Mouse (Mus musculus) natural killer cell, adult 2 months (primary cell): ENCODE results near the gene Ank2.

Experiments
- DNase-seq, 2 experiments: peaks; one replicate each; pipeline ENCODE4 v3.0.0; 2022; ENCODE audit warnings: low spot score in 2 of 2

Ank2 gene

GRCm38 (mm10) chr3:126979635-126980034 lies 519.5 kb downstream of the Ank2 start:
- DNase-seq, result no peak

GRCm38 (mm10) chr3:126978768-126979410 lies 520.3 kb downstream of the Ank2 start:
- DNase-seq, result peak in 1 of 2 experiments; percentile 23

- no peak for DNase-seq
Observed at GRCm38 (mm10) chr3:126977399-126977798, 521.8 kb downstream of the Ank2 start.

DNA sequence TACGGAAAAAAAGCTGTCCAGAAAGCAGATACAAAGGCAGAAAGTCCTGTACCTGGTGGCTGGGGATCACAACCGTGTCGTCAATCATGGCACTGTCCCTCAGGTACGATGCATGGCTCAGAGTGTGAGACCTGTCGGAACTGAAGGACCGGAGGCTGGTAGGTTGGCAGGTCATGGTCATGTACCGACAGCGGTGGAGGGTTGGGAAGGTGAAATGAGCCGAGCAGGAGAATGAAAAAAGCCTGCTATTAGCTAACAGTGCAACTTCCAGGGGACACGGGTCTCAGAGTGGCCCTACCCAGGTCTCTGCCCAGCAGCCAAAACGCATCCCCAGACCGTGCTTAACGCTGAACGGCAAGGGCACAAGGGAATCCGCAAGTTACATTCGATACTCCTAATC lies 522.4 kb downstream of the Ank2 start:
- DNase-seq, result no peak

DNA sequence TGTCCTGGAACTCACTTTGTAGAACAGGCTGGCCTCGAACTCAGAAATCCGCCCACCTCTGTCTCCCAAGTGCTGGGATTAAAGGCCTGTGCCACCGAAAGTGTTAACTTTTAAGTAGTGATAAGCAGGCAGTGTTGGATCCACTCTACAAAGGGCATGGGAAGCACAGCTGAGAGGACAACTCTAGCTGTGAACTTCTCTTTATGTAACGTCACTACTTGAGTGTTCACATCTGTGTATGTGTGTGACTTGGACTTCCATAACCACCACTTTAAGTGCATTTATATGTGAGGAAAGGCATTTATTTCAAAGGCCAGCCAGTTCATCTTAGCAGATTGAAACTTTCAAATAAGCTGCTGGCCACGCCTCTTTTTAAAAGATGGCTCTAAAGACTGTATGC lies 523.7 kb downstream of the Ank2 start:
- DNase-seq, result no peak

DNA sequence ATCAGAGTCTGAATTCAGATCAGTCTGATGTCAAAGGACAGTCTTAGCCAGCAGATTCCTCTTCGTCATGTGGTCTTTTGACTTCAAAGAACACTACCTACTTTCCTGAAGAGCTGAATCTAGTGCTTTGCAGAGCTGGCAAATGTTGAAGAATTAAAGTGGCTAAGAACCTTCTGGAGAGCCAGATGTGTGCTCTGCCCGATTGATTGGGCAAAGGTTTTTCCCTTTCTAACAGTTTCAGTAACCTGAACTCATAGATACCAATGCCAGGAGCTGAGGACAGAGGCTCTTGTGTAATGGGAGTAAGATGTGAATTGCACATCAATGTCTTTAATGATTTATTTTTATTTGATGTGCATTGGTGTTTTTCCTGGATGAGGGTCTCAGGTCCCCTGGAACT lies 525.6 kb downstream of the Ank2 start:
- DNase-seq, result no peak

- DNase-seq, result no peak
Observed at GRCm38 (mm10) chr3:126971531-126971930, 527.6 kb downstream of the Ank2 start.

GRCm38 (mm10) chr3:126968721-126969120 lies 530.4 kb downstream of the Ank2 start:
- DNase-seq, result no peak

GRCm38 (mm10) chr3:126965767-126966166 lies 533.4 kb downstream of the Ank2 start:
- DNase-seq, result no peak

- DNase-seq, result no peak
Observed at GRCm38 (mm10) chr3:126962326-126962725, 536.8 kb downstream of the Ank2 start.

DNA sequence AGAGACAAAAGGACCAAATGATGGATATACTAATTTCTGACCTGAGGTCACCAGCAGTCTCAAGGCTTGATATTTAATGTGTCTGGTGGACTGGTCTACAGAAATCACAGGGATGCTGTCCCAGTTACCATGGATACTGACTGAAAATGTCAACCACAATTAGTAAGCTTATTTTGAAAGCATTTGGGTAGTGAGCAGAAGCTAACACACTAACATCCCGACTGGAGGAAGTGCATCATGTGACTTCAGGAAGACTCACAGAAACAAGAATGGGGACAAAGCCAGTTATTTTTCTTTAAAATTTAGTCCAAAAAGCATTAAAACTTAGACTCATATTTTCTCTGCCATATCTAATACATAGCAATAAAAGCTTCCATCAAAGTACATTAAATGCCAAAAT lies 546.5 kb downstream of the Ank2 start:
- no peak for DNase-seq

- DNase-seq, result no peak
Observed at GRCm38 (mm10) chr3:126946591-126946990, 552.6 kb downstream of the Ank2 start.

DNA sequence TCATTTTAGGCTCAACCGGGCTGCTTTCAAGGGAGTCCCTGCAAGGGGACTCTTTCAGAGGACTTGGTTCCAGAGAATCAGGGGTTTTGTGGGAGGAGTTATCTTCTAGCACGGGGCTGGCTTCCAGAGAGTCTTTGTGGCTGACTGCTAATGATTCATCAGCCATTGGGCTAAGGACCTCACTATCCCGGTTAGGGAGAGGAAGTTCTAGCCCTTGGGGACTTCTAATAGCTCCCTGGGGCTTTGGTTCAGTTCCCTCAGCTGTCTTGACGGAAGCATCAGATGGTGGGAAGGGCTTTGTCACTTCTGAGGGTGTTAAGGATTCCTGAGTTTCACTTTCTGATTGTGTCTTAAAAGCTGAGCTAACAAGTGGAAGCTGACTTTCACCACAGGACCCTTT lies 554.3 kb downstream of the Ank2 start:
- no peak for DNase-seq

GRCm38 (mm10) chr3:126944081-126944480 lies 555.1 kb downstream of the Ank2 start:
- DNase-seq, result no peak

DNA sequence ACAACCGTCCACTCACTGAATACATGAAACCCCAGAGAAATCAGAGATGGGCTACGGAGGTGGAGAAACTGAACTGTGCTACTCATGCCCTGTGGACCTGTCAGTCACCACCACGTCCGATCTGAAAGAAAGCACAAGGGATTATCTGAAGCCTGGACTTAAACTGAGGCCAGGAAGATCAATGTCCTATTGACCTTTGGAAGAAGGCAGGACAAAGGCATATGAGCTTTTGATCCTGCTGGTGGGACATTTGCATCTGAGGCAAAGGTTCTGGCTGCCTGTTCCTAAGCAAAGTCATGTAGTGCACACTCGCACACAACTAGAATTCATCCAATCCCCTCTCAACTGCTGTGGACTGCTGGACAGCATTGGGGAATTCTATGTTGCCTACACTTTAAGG lies 558.7 kb downstream of the Ank2 start:
- no peak for DNase-seq

GRCm38 (mm10) chr3:126931884-126932506 lies 567.2 kb downstream of the Ank2 start:
- no peak for DNase-seq

DNA sequence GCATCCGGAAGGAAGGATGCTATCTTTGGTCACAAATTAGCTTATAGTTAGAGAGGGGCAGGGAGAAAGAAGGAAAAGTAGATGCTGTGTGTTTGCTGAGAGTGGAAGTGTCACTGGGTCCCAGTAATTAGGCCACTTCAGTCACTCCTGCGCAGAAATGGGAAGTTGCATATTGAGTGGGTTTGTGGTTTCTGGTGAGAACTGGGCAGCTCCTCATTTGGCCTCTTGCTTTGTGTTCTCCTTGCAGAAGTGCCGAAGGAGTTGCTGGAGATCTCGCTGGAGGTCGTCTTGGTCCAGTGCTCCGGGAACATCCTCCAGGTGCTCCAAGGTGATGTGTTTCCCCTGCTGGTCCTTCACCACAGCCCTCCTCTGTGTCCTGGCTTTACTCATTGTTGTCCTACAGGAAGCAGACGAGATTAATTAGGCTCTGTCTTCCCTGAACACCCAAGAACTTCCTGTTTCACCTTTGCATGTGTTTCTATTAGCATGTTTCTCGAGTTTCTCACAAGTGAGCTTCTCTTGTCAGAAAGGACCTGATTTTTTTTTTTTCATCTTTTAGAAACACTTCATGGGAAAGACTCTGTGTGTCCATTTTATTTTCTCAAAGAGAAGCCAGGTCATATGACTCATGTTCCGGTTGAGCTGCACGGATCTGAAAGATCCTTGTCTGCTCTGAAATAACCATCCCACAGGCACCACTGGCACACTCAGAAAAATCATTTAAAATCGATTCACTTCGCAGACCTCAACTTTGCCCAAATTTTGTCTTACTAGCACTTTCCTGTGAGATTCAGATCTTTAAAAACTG lies 575.4 kb downstream of the Ank2 start:
- DNase-seq, result no peak

DNA sequence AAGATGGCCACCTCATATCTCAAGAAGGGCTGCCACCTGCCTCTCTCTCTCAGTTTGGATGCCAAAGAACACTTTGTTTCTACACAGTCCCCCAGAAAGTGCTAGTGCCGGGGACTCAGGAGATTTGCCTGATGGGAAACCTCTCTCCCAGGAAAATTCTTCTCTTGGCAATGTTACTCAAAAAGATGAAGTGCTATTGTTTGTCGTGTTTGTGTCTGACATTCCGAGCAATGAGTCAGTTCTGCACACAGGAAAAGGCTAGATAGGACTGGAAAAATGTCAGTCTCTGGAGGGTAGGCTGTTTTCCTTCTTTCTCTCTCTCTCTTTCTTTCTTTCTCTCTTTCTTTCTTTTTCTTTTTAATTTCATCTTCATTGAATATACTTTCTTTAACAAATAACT lies 577.2 kb downstream of the Ank2 start:
- DNase-seq, result no peak

GRCm38 (mm10) chr3:126920296-126920695 lies 578.9 kb downstream of the Ank2 start:
- no peak for DNase-seq

- DNase-seq, result no peak
Observed at GRCm38 (mm10) chr3:126918805-126919473, 580.2 kb downstream of the Ank2 start.

- no peak for DNase-seq
Observed at GRCm38 (mm10) chr3:126916381-126916780, 582.8 kb downstream of the Ank2 start.

DNA sequence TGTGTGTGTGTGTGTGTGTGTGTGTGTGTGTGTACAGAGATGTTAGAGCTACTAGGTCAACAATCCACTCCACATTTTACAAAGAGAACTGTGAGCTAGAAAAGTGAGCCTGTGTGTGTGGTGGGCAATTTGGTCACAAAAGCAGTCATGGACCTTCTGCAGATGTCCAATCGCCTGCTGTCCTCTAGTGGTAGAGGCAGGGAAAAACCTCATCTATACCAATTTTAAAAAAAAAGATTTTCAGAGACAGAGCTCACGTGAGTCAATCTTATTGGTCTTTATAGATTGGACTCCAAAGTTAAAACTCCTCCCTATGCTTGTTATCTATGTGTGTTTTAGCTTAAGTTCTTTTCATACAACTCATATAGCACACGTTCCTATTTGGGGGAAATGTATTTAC lies 595.6 kb downstream of the Ank2 start:
- DNase-seq, result peak in 1 of 2 experiments; percentile 34
